Comparison of ENCODE assay signal across 9 mouse cellular contexts in genomic region chr4:144892937-144893272, GRCm38 (mm10). TPM values are rescaled to one million over a fixed set of nuclear protein-coding genes. Genes with fewer than 3 reads are reported as not detected.
A peak's percentile ranks its signal among the peaks of the same experiment; 100 is the strongest.
DNase-seq lines count a peak whose midpoint lies in the region; ATAC-seq and TF ChIP-seq lines count a peak whose summit lies in the region.
"Had no signal": no experiment of that assay in that cellular context is flagged by ENCODE, and none has a peak within 500 bp of the region (broad histone marks: within the 10 kb centered on the region; RNA-seq: fewer than 3 reads in every experiment).

No protein-coding gene starts in this region.

- H3K4me1 ChIP-seq in heart, embryonic 15.5 days (replicated peaks) = peaks cover 55% of the 10 kb centered on the region
- H3K4me1 ChIP-seq in MEL (ENCODE audit: control insufficient read depth in 1 of 2, insufficient read depth in 2 of 2, low read length in 2 of 2) = peaks cover 2% of the 10 kb centered on the region in 2 experiments; a peak in 2 of 4 replicates
- peaks cover 27% of the 10 kb centered on the region for H3K4me1 ChIP-seq in hindbrain, embryonic 12.5 days

- H3K27ac ChIP-seq in heart, embryonic 15.5 days = peak overlapping the region; percentile 76
- peak overlapping the region; percentile 82 for H3K27ac ChIP-seq in MEL (ENCODE audit: control insufficient read depth, low read depth, low read length)
- no peak overlapping the region for H3K27ac ChIP-seq in hindbrain, embryonic 12.5 days

- H3K27me3 ChIP-seq in heart, embryonic 15.5 days = no peaks in the 10 kb centered on the region
- no peaks in the 10 kb centered on the region for H3K27me3 ChIP-seq in MEL (ENCODE audit: control insufficient read depth in 1 of 2, insufficient read depth in 2 of 2, low read length in 2 of 2)
- H3K27me3 ChIP-seq in hindbrain, embryonic 12.5 days = peaks cover 36% of the 10 kb centered on the region
- H3K27me3 ChIP-seq: Patski had no signal

- WGBS in heart, embryonic 15.5 days = 0% methylated on average over 12 of the region's 12 CpGs
- 0% methylated on average over 12 of the region's 12 CpGs for WGBS in hindbrain, embryonic 12.5 days

- H3K9me3 ChIP-seq in heart, embryonic 15.5 days (replicated peaks) = no peaks in the 10 kb centered on the region
- H3K9me3 ChIP-seq in MEL (replicated peaks; ENCODE audit: insufficient read depth, low read length) = no peaks in the 10 kb centered on the region
- no peaks in the 10 kb centered on the region for H3K9me3 ChIP-seq in hindbrain, embryonic 12.5 days (replicated peaks)

- no peaks in the 10 kb centered on the region for H3K36me3 ChIP-seq in heart, embryonic 15.5 days
- H3K36me3 ChIP-seq in MEL (ENCODE audit: control insufficient read depth in 1 of 2, insufficient read depth in 2 of 2, low read length in 2 of 2) = no peaks in the 10 kb centered on the region
- no peaks in the 10 kb centered on the region for H3K36me3 ChIP-seq in hindbrain, embryonic 12.5 days

- TF ChIP-seq RAD21 in MEL (IDR thresholded peaks at IDR 0.05; ENCODE audit: low read depth, low read length) = no peak

- TF ChIP-seq CTCF in MEL (IDR thresholded peaks at IDR 0.05 in 2 of 3, conservative IDR thresholded peaks at IDR 0.05 in 1 of 3; ENCODE audit: control insufficient read depth in 1 of 3, insufficient read depth in 1 of 3, low read depth in 2 of 3, low read length in 3 of 3, poor library complexity in 1 of 3, severe bottlenecking in 1 of 3) = no peak

- no peaks in the 10 kb centered on the region; the same call in 1 of the 2 replicates for H3K79me2 ChIP-seq in MEL (ENCODE audit: control insufficient read depth, insufficient read depth, low read length, poor library complexity)

- intact Hi-C loops in heart, postnatal 36 days (cut with DNase I) = loop anchor here (2.0 to 5.0 kb wide), 3 partner anchors 38 to 389 kb away; no protein-coding TSS in a partner anchor

- peak overlapping the region; percentile 98 for H3K4me2 ChIP-seq in heart, embryonic 15.5 days
- H3K4me2 ChIP-seq in hindbrain, embryonic 12.5 days (replicated peaks) = peak overlapping the region; percentile 81

- peak in 1 of 2 experiments; percentile 10; a peak in 1 of 4 replicates for TF ChIP-seq EP300 in MEL (IDR thresholded peaks at IDR 0.05; ENCODE audit: low read depth in 1 of 2, low read length in 2 of 2)

- no peak for DNase-seq in heart, postnatal 36 days
- no peak for DNase-seq in MEL (ENCODE audit: low read depth, low spot score)
- DNase-seq in right cerebral cortex, postnatal 4 days = no peak
- no peak for DNase-seq in adrenal gland, adult 18-20 months (ENCODE audit: low spot score in 2 of 2)

- TF ChIP-seq POLR2A in MEL (IDR thresholded peaks at IDR 0.05; ENCODE audit: control insufficient read depth in 1 of 2, insufficient read depth in 1 of 2, low read depth in 1 of 2, low read length in 2 of 2, poor library complexity in 1 of 2) = no peak

- ATAC-seq in heart, embryonic 15.5 days (replicated peaks; ENCODE audit: insufficient number of reproducible peaks, insufficient read depth, low FRiP score, low read depth) = no peak
- no peak for ATAC-seq in hindbrain, embryonic 12.5 days (ENCODE audit: low FRiP score)
- ATAC-seq in megakaryocyte progenitor cell, adult 5-6 weeks (replicated peaks; ENCODE audit: poor library complexity) = peak; percentile 4; the same call in 1 of the 2 replicates
- no peak for ATAC-seq in megakaryocyte-erythroid progenitor cell, adult 5-6 weeks (replicated peaks; ENCODE audit: low FRiP score, low TSS enrichment, poor library complexity, severe bottlenecking)

- H3K9ac ChIP-seq in heart, embryonic 15.5 days = peak overlapping the region; percentile 72
- peak overlapping the region; percentile 75 for H3K9ac ChIP-seq in MEL (ENCODE audit: control insufficient read depth, low read depth, low read length, poor library complexity, severe bottlenecking)
- H3K9ac ChIP-seq in hindbrain, embryonic 12.5 days = peak overlapping the region; percentile 58

- peak overlapping the region; percentile 68 for H3K4me3 ChIP-seq in heart, embryonic 15.5 days
- H3K4me3 ChIP-seq in MEL (ENCODE audit: control insufficient read depth in 1 of 2, insufficient read depth in 1 of 2, low read depth in 2 of 2, low read length in 2 of 2) = peak overlapping the region; percentile 61 to 84
- peak overlapping the region; percentile 46 for H3K4me3 ChIP-seq in hindbrain, embryonic 12.5 days

TF ChIP-seq in MEL, 35 proteins besides CTCF, POLR2A, EP300 and RAD21:
- TF ChIP-seq HCFC1 (IDR thresholded peaks at IDR 0.05; ENCODE audit: low read depth, low read length) (no peak), TAL1 (IDR thresholded peaks at IDR 0.05; ENCODE audit: low read length) (no peak), MAX (IDR thresholded peaks at IDR 0.05; ENCODE audit: low read length) (0 out of 2 replicates have a peak, but pooled peaks have one; percentile 31), ZNF384 (IDR thresholded peaks at IDR 0.05; ENCODE audit: low read depth, low read length) (peak; percentile 96), E2F4 (IDR thresholded peaks at IDR 0.05; ENCODE audit: borderline replicate concordance, low read depth, low read length) (no peak), USF1 (IDR thresholded peaks at IDR 0.05; ENCODE audit: low read depth, low read length) (no peak), BHLHE40 (IDR thresholded peaks at IDR 0.05; ENCODE audit: borderline replicate concordance, low read depth, low read length) (no peak), SIN3A (IDR thresholded peaks at IDR 0.05; ENCODE audit: low read length) (peak; percentile 56; the same call in 1 of the 2 replicates), MYC (IDR thresholded peaks at IDR 0.05; ENCODE audit: low read depth, low read length) (peak; percentile 38; the same call in 1 of the 2 replicates), ZC3H11A (IDR thresholded peaks at IDR 0.05; ENCODE audit: low read depth, low read length) (no peak), USF2 (IDR thresholded peaks at IDR 0.05; ENCODE audit: borderline replicate concordance in 1 of 2, insufficient read depth in 1 of 2, low read depth in 1 of 2, low read length in 2 of 2) (no peak), POLR2AphosphoS5 (IDR thresholded peaks at IDR 0.05; ENCODE audit: borderline replicate concordance, low read depth, low read length) (no peak), ZKSCAN1 (IDR thresholded peaks at IDR 0.05; ENCODE audit: low read depth, low read length) (peak; percentile 3; the same call in 1 of the 2 replicates), MAFK (IDR thresholded peaks at IDR 0.05; ENCODE audit: borderline replicate concordance, low read depth, low read length) (0 out of 2 replicates have a peak, but pooled peaks have one; percentile 25), TBP (IDR thresholded peaks at IDR 0.05; ENCODE audit: low read depth, low read length) (no peak), RCOR1 (IDR thresholded peaks at IDR 0.05; ENCODE audit: low read depth, low read length) (peak; percentile 2), MXI1 (IDR thresholded peaks at IDR 0.05; ENCODE audit: low read depth, low read length) (peak; percentile 7; the same call in 1 of the 2 replicates), CHD2 (IDR thresholded peaks at IDR 0.05; ENCODE audit: low read length) (no peak)

RNA-seq across cellular contexts. Expression of gene Dhrs3, which starts 0.3 kb away (rescaled TPM):
- polyA plus RNA-seq in heart, embryonic 15.5 days (2015; fragmentation: Nextera tagmentation; extraction: Ambion mirVana) = 36.3 and 46.4 TPM in 2 replicates
- 100 to 1,000 TPM; 139 to 162 TPM for total RNA-seq in heart, postnatal 36 days (2021)
- total RNA-seq in MEL (2012; rRNA removed) = 0.89 and 2.1 TPM in 2 replicates
- 1 to 10 TPM in 1 of 2 experiments, not detected in 1; 2.2 TPM for polyA plus RNA-seq in MEL (2012; ENCODE audit: insufficient read depth in 1 of 2, insufficient read length in 2 of 2, low read depth in 1 of 2, low replicate concordance in 2 of 2, missing spikeins in 1 of 2)
- polyA plus RNA-seq in hindbrain, embryonic 12.5 days (2016; fragmentation: Nextera tagmentation; extraction: Ambion mirVana) = 26.6 and 31.8 TPM in 2 replicates
- 18.2 and 30.9 TPM in 2 replicates for total RNA-seq in megakaryocyte progenitor cell, adult 5-6 weeks (2015)
- total RNA-seq in megakaryocyte progenitor cell, adult 5-6 weeks (2017) = 26.4 and 27.2 TPM in 2 replicates
- total RNA-seq in adrenal gland, adult 18-20 months (2021) = 100 to 1,000 TPM; 101 to 111 TPM
- total RNA-seq in megakaryocyte-erythroid progenitor cell, adult 5-6 weeks (2014; fragmentation: Nextera tagmentation) = 1.9 and 11.1 TPM in 2 replicates
- total RNA-seq in megakaryocyte-erythroid progenitor cell, adult 5-6 weeks (2017) = 3.0 and 6.7 TPM in 2 replicates
